Mouse (Mus musculus) neural tube, embryonic 12.5 days (tissue): Measurements from ENCODE around the gene Dglucy. TPM values are rescaled to one million over a fixed set of nuclear protein-coding genes. Genes with fewer than 3 reads are reported as not detected.

Source experiments
- ATAC-seq: fragments of 200-750 bp; cut with Nextera tagmentation; 2 replicates; pipeline ENCODE4 v1.8.0; 2017; ENCODE audit warnings: low read depth, mild to moderate bottlenecking, moderate TSS enrichment, moderate library complexity; ENCODE audit not compliant: low FRiP score
- H3K27ac ChIP-seq: fragments of 300-500 bp; sonication (generic); 2 replicates; pipeline ENCODE4 v1.5.1; 2016
- H3K27me3 ChIP-seq: fragments of 300-500 bp; sonication (generic); replicated peaks from 2 replicates; pipeline ENCODE4 v1.6.1; 2016; ENCODE audit warnings: mild to moderate bottlenecking
- H3K36me3 ChIP-seq: fragments of 300-500 bp; sonication (generic); 2 replicates; pipeline ENCODE4 v1.6.1; 2016; ENCODE audit warnings: mild to moderate bottlenecking
- H3K4me1 ChIP-seq: fragments of 300-500 bp; sonication (generic); 2 replicates; pipeline ENCODE4 v1.6.1; 2016
- H3K4me2 ChIP-seq: fragments of 300-500 bp; sonication (generic); replicated peaks from 2 replicates; pipeline ENCODE4 v1.6.1; 2016; ENCODE audit warnings: mild to moderate bottlenecking
- H3K4me3 ChIP-seq: fragments of 300-500 bp; sonication (generic); 2 replicates; pipeline ENCODE4 v1.5.1; 2016
- H3K9ac ChIP-seq: fragments of 300-500 bp; sonication (generic); 2 replicates; pipeline ENCODE4 v1.6.1; 2016; ENCODE audit warnings: mild to moderate bottlenecking
- H3K9me3 ChIP-seq: fragments of 300-500 bp; sonication (generic); 2 replicates; pipeline ENCODE4 v1.6.1; 2016; ENCODE audit warnings: mild to moderate bottlenecking
- WGBS: fragments of 180-500 bp; shearing (Covaris S2); methylation state at CpG from one replicate; pipeline ENCODE4 v1.1.7; 2016; 5-methylcytosine and 5-hydroxymethylcytosine counted together
- polyA plus RNA-seq: library from polyadenylated mRNA; unstranded; fragments of >200 nt; fragmentation: Nextera tagmentation; extraction: Ambion mirVana; gene quantifications from 2 replicates; pipeline ENCODE4 v1.2.1, GENCODE M21; 2016

Dglucy gene
- polyA plus RNA-seq, 1 experiment from 2014 or later = 1.0 TPM

- Histone ChIP-seq H3K4me1 (no peaks in the 10 kb centered on the region), H3K36me3 (no peaks in the 10 kb centered on the region), H3K9me3 (no peaks in the 10 kb centered on the region), H3K9ac (no peak overlapping the region), H3K27ac (no peak overlapping the region), H3K27me3 (no peaks in the 10 kb centered on the region), H3K4me3 (no peak overlapping the region), H3K4me2 (no peak overlapping the region)
- 81% methylated on average over 3 of the region's 3 CpGs for WGBS
- ATAC-seq = no peak
These were observed 94.8 kb downstream of the Dglucy start for GRCm38 (mm10) chr12:100873612-100874011.

- no peak overlapping the region for H3K4me2 ChIP-seq
- no peaks in the 10 kb centered on the region for H3K4me1 ChIP-seq
These were observed 96.7 kb downstream of the Dglucy start for GRCm38 (mm10) chr12:100875553-100875952.

GRCm38 (mm10) chr12:100875960-100876359, 97.1 kb downstream of the Dglucy start:
- no peak overlapping the region for H3K27ac ChIP-seq
- H3K4me2 ChIP-seq = no peak overlapping the region
- no peaks in the 10 kb centered on the region for H3K27me3 ChIP-seq
- H3K9ac ChIP-seq = no peak overlapping the region
- H3K4me1 ChIP-seq = no peaks in the 10 kb centered on the region
- WGBS = 79% methylated on average over 5 of the region's 6 CpGs
- no peaks in the 10 kb centered on the region for H3K9me3 ChIP-seq
- no peaks in the 10 kb centered on the region for H3K36me3 ChIP-seq
- ATAC-seq = no peak
- H3K4me3 ChIP-seq = no peak overlapping the region

More at GRCm38 (mm10) chr12:100875553-100875952, 96.7 kb downstream of the Dglucy start:
- no peaks in the 10 kb centered on the region for H3K9me3 ChIP-seq
- 56% methylated on average over 3 of the region's 3 CpGs for WGBS
- no peaks in the 10 kb centered on the region for H3K27me3 ChIP-seq
- H3K4me3 ChIP-seq = no peak overlapping the region
- H3K27ac ChIP-seq = no peak overlapping the region
- no peak for ATAC-seq
- H3K36me3 ChIP-seq = no peaks in the 10 kb centered on the region
- no peak overlapping the region for H3K9ac ChIP-seq

- Histone ChIP-seq H3K36me3 (no peaks in the 10 kb centered on the region), H3K9ac (no peak overlapping the region), H3K9me3 (no peaks in the 10 kb centered on the region), H3K27ac (no peak overlapping the region), H3K4me2 (no peak overlapping the region), H3K4me1 (no peaks in the 10 kb centered on the region), H3K27me3 (no peaks in the 10 kb centered on the region), H3K4me3 (no peak overlapping the region)
- 84% methylated on average over 6 of the region's 6 CpGs for WGBS
- no peak for ATAC-seq
These were observed 99.1 kb downstream of the Dglucy start for GRCm38 (mm10) chr12:100877936-100878335.

- WGBS = 88% methylated on average over 16 of the region's 16 CpGs
- Histone ChIP-seq H3K4me3 (no peak overlapping the region), H3K27ac (no peak overlapping the region), H3K27me3 (no peaks in the 10 kb centered on the region), H3K36me3 (no peaks in the 10 kb centered on the region), H3K9me3 (no peaks in the 10 kb centered on the region), H3K9ac (no peak overlapping the region), H3K4me2 (no peak overlapping the region), H3K4me1 (no peaks in the 10 kb centered on the region)
- no peak for ATAC-seq
These were observed 99.7 kb downstream of the Dglucy start for GRCm38 (mm10) chr12:100878556-100878955.

- Histone ChIP-seq H3K9ac (no peak overlapping the region), H3K4me1 (no peaks in the 10 kb centered on the region), H3K4me2 (no peak overlapping the region), H3K27ac (no peak overlapping the region), H3K36me3 (no peaks in the 10 kb centered on the region), H3K4me3 (no peak overlapping the region), H3K27me3 (no peaks in the 10 kb centered on the region), H3K9me3 (no peaks in the 10 kb centered on the region)
- ATAC-seq = no peak
- 82% methylated on average over 7 of the region's 7 CpGs for WGBS
These were observed 104.3 kb downstream of the Dglucy start for GRCm38 (mm10) chr12:100883168-100883567.

- Histone ChIP-seq H3K27me3 (no peaks in the 10 kb centered on the region), H3K4me1 (no peaks in the 10 kb centered on the region), H3K36me3 (no peaks in the 10 kb centered on the region), H3K4me2 (no peak overlapping the region), H3K9me3 (no peaks in the 10 kb centered on the region), H3K9ac (no peak overlapping the region), H3K27ac (no peak overlapping the region), H3K4me3 (no peak overlapping the region)
- 95% methylated on average over 3 of the region's 3 CpGs for WGBS
- ATAC-seq = no peak
These were observed 106.7 kb downstream of the Dglucy start for GRCm38 (mm10) chr12:100885585-100885984.

- WGBS = 87% methylated on average over 4 of the region's 4 CpGs
- no peak for ATAC-seq
These were observed 108.0 kb downstream of the Dglucy start for GRCm38 (mm10) chr12:100886877-100887276.

GRCm38 (mm10) chr12:100887801-100888258, 109.0 kb downstream of the Dglucy start:
- 56% methylated on average over 12 of the region's 12 CpGs for WGBS
- no peaks in the 10 kb centered on the region for H3K27me3 ChIP-seq
- no peaks in the 10 kb centered on the region for H3K9me3 ChIP-seq
- H3K4me2 ChIP-seq = no peak overlapping the region
- no peak for ATAC-seq
- H3K4me1 ChIP-seq = no peaks in the 10 kb centered on the region
- H3K9ac ChIP-seq = no peak overlapping the region
- no peaks in the 10 kb centered on the region for H3K36me3 ChIP-seq
- H3K27ac ChIP-seq = no peak overlapping the region
- H3K4me3 ChIP-seq = no peak overlapping the region

More at GRCm38 (mm10) chr12:100886877-100887276, 108.0 kb downstream of the Dglucy start:
- Histone ChIP-seq H3K27me3 (no peaks in the 10 kb centered on the region), H3K36me3 (no peaks in the 10 kb centered on the region), H3K27ac (no peak overlapping the region), H3K9me3 (no peaks in the 10 kb centered on the region), H3K9ac (no peak overlapping the region), H3K4me1 (no peaks in the 10 kb centered on the region), H3K4me2 (no peak overlapping the region), H3K4me3 (no peak overlapping the region)

- Histone ChIP-seq H3K4me1 (0 out of 2 replicates have a peak, but pooled peaks cover 2% of the 10 kb centered on the region), H3K27me3 (no peaks in the 10 kb centered on the region), H3K9ac (no peak overlapping the region), H3K36me3 (no peaks in the 10 kb centered on the region), H3K9me3 (no peaks in the 10 kb centered on the region), H3K4me2 (no peak overlapping the region), H3K4me3 (no peak overlapping the region), H3K27ac (no peak overlapping the region)
- WGBS = 89% methylated on average over 3 of the region's 3 CpGs
- ATAC-seq = no peak
These were observed 111.7 kb downstream of the Dglucy start for GRCm38 (mm10) chr12:100890548-100890947.

GRCm38 (mm10) chr12:100895504-100895903, 116.6 kb downstream of the Dglucy start:
- H3K4me1 ChIP-seq = peaks cover 26% of the 10 kb centered on the region
- no peak for ATAC-seq
- H3K9me3 ChIP-seq = no peaks in the 10 kb centered on the region
- no peak overlapping the region for H3K9ac ChIP-seq
- H3K4me2 ChIP-seq = no peak overlapping the region
- peaks cover 29% of the 10 kb centered on the region for H3K27me3 ChIP-seq
- H3K4me3 ChIP-seq = no peak overlapping the region
- whole genome bisulfite sequencing = 10% methylated on average over 2 of the region's 2 CpGs
- H3K36me3 ChIP-seq = no peaks in the 10 kb centered on the region
- no peak overlapping the region for H3K27ac ChIP-seq

GRCm38 (mm10) chr12:100896661-100897060, 117.8 kb downstream of the Dglucy start:
- Histone ChIP-seq H3K4me2 (no peak overlapping the region), H3K4me1 (peaks cover 26% of the 10 kb centered on the region), H3K36me3 (no peaks in the 10 kb centered on the region), H3K27ac (no peak overlapping the region), H3K4me3 (no peak overlapping the region), H3K9me3 (no peaks in the 10 kb centered on the region), H3K9ac (no peak overlapping the region), H3K27me3 (peaks cover 31% of the 10 kb centered on the region)
- 39% methylated on average over 3 of the region's 3 CpGs for WGBS
- no peak for ATAC-seq
